Mouse (Mus musculus): ENCODE data around the gene Ikzf4. TPM values are rescaled to one million over a fixed set of nuclear protein-coding genes. Genes with fewer than 3 reads are reported as not detected.

Gene Ikzf4
- polyA plus RNA-seq, 1 experiment, result 2.7 TPM

DNA sequence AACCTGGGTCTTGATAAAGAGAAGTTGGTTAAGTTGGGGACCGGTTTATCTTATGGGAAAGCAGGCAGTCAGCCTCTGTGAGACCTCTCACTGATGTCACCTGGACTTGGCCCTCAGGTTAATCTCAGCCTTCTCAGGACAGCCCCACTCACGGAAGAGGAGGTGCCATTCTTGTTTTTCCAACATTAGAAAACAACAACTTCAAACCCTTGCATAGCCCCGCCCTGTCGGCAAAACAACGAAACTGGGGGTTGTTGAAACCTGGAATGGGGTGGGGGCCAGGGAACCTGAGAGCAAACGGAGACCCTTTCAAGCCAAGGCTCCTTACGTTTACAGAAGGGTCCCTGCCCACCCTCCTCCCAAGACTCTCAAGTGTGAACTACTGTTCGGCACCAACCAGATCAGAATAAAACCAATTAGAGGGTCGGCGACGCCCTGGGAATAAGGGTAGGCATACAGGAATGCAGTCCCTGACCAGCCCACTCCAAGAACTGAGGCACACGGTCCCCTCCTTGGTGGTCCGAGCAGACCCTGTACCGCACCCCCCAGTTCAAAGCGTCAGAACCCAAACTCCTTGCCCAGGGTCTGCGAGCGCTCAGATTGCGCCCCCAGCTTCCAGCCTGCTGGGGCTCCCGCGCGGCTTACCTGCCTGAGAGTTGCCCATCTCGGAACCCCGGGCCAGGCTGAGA lies 56.9 kb downstream of the Ikzf4 start:
- no peak for TF ChIP-seq GATA1 (IDR thresholded peaks at IDR 0.05; ENCODE audit: low read length)

DNA sequence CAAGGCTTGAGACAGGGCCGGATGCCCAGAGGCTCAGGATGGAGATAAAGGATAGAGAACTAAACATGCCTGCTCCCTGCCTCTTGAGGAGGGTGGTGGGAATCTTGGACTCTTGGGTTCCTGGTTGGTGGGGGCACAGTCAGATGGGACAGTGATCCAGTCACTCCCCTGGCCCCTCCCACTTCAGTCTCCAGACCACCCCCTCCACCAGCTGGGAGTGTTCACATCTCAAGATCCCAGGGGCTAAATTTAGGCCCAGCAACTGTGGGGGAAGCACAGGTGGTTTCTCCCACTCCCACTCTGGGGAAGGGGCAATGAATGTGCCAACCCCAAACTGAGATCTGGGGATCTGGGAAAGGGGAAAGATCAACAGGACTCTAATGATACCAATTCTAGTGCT lies 57.7 kb downstream of the Ikzf4 start:
- TF ChIP-seq GATA1 (IDR thresholded peaks at IDR 0.05; ENCODE audit: low read length), result no peak

DNA sequence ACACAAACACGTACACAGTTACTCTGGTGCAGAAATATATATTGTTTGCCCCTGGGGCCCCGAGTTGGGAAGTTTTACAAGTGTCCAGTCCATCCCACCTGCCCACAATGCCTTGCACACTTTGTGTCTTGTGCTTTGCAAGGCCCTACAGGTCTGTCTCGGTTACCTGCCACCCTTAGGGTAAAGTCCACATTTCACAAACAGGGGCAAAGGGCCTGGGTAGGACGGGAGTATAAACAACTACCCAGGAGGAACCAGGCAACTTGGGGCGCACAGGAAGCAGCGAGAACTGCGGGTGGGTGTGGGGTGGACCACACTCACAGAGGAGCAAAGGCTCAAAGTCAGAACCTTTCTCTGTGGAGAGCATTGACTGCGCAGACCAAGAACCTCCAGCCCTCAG lies 58.1 kb downstream of the Ikzf4 start:
- TF ChIP-seq GATA1 (IDR thresholded peaks at IDR 0.05; ENCODE audit: low read length), result no peak

DNA sequence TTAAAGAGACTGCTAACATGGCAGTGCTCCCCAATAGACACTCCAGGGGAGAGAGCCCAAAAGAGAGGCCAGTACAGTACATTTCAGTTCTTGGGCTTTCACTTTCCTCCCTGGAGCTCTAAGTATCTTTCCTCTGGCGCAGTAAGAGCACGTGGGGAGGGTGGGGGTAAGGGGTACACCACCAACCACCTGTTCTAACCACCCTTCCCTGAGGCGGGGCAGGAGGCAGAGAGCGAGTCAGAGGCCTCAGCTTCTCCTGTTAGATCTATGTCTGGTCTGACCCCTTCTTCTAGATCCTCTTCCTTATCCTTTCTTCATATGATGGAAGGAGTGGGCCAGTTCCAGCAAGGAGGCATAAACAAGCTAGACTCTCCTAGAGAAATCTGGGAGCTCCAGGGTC lies 58.7 kb downstream of the Ikzf4 start:
- TF ChIP-seq GATA1 (IDR thresholded peaks at IDR 0.05; ENCODE audit: low read length), result no peak

DNA sequence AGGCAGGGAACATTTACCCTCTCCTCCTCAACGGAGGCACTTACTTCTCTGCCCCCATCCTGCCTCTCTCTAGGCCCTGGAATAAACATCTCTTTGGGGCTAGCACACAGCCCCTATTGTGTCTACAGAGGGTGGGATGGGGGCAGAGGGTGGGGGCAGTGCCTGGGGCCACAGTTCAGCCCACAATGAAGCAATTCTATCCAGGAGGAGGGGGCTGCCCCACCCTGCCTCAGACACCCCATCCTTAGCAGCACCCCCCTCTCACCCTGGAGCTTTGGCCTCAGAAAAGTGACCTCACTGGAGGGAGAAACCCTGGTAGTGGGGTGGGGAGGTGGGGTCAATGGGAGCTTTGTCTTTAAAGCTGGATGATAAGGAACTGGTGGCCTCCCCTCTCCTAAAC lies 59.2 kb downstream of the Ikzf4 start:
- no peak for TF ChIP-seq GATA1 (IDR thresholded peaks at IDR 0.05; ENCODE audit: low read length)

DNA sequence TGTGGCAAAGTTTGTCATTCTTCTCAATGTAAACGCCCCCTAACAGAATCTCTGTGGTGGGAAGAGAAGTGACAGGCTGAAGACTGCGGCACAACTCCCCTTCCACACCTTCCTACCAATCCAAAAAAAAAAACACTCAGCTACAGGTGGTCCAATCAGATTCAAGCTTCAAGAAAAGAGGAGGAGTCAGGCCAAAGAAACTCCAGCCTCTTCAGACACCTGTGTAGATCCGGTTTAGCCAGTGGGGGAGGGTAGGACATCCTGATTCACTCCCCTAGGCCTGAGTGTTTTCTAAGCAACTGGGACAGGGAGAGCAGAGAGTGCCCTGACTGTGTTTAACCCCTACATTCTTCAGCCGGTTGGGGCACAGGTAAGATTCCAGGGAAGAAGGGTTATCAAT lies 61.4 kb downstream of the Ikzf4 start:
- TF ChIP-seq GATA1 (IDR thresholded peaks at IDR 0.05; ENCODE audit: low read length), result no peak

DNA sequence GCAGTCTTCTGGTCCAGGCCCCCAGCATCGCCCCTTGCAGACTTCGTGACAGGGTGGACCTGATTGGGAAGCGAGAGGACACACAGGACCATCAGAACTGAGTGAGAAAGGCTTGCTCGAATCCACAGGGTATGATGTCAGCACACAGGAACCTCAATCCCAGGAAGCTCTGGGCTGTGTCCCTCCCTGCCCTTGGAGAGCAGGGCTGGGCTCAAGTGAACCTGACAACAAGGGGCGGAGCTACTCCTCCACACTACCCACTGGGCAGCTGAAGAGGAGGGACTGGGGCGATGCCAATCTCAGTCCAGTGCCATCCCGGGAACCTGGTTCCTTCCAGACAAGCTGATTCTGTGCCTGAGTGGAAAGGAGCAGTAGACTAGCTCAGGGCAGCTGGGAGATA lies 62.1 kb downstream of the Ikzf4 start:
- no peak for TF ChIP-seq GATA1 (IDR thresholded peaks at IDR 0.05; ENCODE audit: low read length)

Other genes with a start within 250 kb of the Ikzf4 start
- not detected in 2 replicates for gene Slc39a5, start 244.8 kb downstream of the Ikzf4 start, polyA plus RNA-seq (2012)
- 226 and 249 TPM in 2 replicates for gene Nabp2, start 234.5 kb downstream of the Ikzf4 start, polyA plus RNA-seq (2012)
- gene Rnf41, start 234.3 kb downstream of the Ikzf4 start, polyA plus RNA-seq (2012), result 11.6 and 14.5 TPM in 2 replicates
- gene Smarcc2, start 186.7 kb downstream of the Ikzf4 start, polyA plus RNA-seq (2012), result 158 and 204 TPM in 2 replicates
- 221 and 292 TPM in 2 replicates for gene Myl6, start 151.8 kb downstream of the Ikzf4 start, polyA plus RNA-seq (2012)
- gene Myl6b, start 147.3 kb downstream of the Ikzf4 start, polyA plus RNA-seq (2012), result 18.5 and 18.8 TPM in 2 replicates
- 77.9 and 92.1 TPM in 2 replicates for gene Esyt1, start 120.1 kb downstream of the Ikzf4 start, polyA plus RNA-seq (2012)
- 18.8 and 21.2 TPM in 2 replicates for gene Zc3h10, start 98.2 kb downstream of the Ikzf4 start, polyA plus RNA-seq (2012)
- gene Rpl41, start 96.7 kb downstream of the Ikzf4 start, polyA plus RNA-seq (2012), result 8,707 and 11,892 TPM in 2 replicates
- 631 and 749 TPM in 2 replicates for gene Pa2g4, start 80.0 kb downstream of the Ikzf4 start, polyA plus RNA-seq (2012)
- gene Erbb3, start 56.3 kb downstream of the Ikzf4 start, polyA plus RNA-seq (2012), result 0.39 TPM in 2 replicates
- gene Rps26, start 19.2 kb downstream of the Ikzf4 start, polyA plus RNA-seq (2012), result 1,312 and 5,477 TPM in 2 replicates
- 0.66 and 0.90 TPM in 2 replicates for gene Suox, start 28.1 kb upstream of the Ikzf4 start, polyA plus RNA-seq (2012)
- gene Rab5b, start 50.3 kb upstream of the Ikzf4 start, polyA plus RNA-seq (2012), result 14.3 and 19.7 TPM in 2 replicates
- 0.10 and 0.18 TPM in 2 replicates for gene Pmel, start 58.2 kb upstream of the Ikzf4 start, polyA plus RNA-seq (2012)
- 21.0 and 30.8 TPM in 2 replicates for gene Cdk2, start 59.0 kb upstream of the Ikzf4 start, polyA plus RNA-seq (2012)
- 0.12 TPM in 2 replicates for gene Dgka, start 98.9 kb upstream of the Ikzf4 start, polyA plus RNA-seq (2012)
- 166 TPM in 2 replicates for gene Pym1, start 101.9 kb upstream of the Ikzf4 start, polyA plus RNA-seq (2012)
- 0.02 TPM in 1 of 2 replicates, not detected in the other for gene Mmp19, start 144.9 kb upstream of the Ikzf4 start, polyA plus RNA-seq (2012)
- gene Dnajc14, start 158.1 kb upstream of the Ikzf4 start, polyA plus RNA-seq (2012), result 9.6 and 12.6 TPM in 2 replicates
- gene Tmem198b, start 158.4 kb upstream of the Ikzf4 start, polyA plus RNA-seq (2012), result 1.2 and 1.6 TPM in 2 replicates
- gene Sarnp, start 171.3 kb upstream of the Ikzf4 start, polyA plus RNA-seq (2012), result 4.5 and 7.1 TPM in 2 replicates
- gene Ormdl2, start 175.7 kb upstream of the Ikzf4 start, polyA plus RNA-seq (2012), result 16.4 and 19.8 TPM in 2 replicates
- 0.02 and 0.04 TPM in 2 replicates for gene Gdf11, start 245.7 kb upstream of the Ikzf4 start, polyA plus RNA-seq (2012)

Data from G1E-ER4 (cell line).